Comparison of ENCODE assay signal across 8 mouse cellular contexts in the genomic region with DNA sequence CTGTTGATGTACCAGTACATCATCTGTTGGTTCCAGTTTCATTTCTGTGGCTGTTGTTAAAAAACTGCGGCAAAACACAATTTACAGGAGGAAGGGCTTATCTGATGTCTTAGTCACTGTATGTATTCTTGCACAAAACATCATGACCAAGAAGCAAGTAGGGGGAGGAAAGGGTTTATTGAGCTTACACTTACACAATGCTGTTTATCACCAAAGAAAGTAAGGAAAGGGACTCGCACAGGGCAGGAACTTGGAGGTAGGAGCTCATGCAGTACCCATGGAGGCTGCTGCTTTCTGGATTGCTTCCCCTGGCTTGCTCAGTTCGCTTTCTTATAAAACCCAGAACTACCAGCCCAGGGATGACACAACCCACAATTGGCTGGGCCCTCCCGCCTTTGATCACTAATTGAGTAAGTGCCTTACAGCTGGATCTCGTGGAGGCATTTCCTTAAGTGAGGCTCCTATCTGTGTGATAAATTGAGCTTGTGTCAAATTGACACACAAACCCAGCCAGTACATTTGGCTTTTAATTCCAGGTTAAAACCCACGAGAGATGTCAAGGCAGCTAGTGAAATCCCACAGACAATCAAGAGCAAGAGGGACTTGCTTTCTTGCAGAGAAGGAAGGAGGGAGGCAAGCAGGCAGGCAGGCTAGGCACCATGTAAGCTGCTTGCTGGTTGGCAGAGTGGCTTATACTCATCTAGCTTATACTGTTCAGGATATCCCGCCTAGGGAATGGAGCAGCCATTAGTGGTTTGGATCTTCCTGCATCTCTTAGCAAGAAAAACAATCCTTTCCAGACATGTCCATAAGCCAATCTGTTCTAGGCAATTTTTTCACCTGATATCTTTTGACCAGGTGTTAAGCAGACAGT. TPM values are rescaled to one million over a fixed set of nuclear protein-coding genes. Genes with fewer than 3 reads are reported as not detected.
DNase-seq lines count a peak whose midpoint lies in the region; ATAC-seq and TF ChIP-seq lines count a peak whose summit lies in the region.

No protein-coding gene starts in this region.

- ATAC-seq in heart, embryonic 11.5 days (replicated peaks; ENCODE audit: insufficient number of reproducible peaks, low FRiP score, low TSS enrichment), result no peak
- ATAC-seq in forebrain, embryonic 13.5 days, result no peak
- ATAC-seq in liver, embryonic 16.5 days (ENCODE audit: low read depth), result no peak

- H3K4me3 ChIP-seq in heart, embryonic 11.5 days (ENCODE audit: low read depth, low read length), result peak overlapping the region; percentile 82
- H3K4me3 ChIP-seq in E14TG2a.4 (replicated peaks; ENCODE audit: low read length), result peak overlapping the region; percentile 97
- H3K4me3 ChIP-seq in forebrain, embryonic 13.5 days, result peak overlapping the region; percentile 79
- H3K4me3 ChIP-seq in liver, embryonic 16.5 days (ENCODE audit: low read depth, low read length), result peak overlapping the region; percentile 87

- 65% methylated on average over 7 of the region's 7 CpGs for WGBS in heart, embryonic 11.5 days (ENCODE audit: insufficient replicate concordance)
- WGBS in forebrain, embryonic 13.5 days, result 73% methylated on average over 7 of the region's 7 CpGs
- 37% methylated on average over 7 of the region's 7 CpGs for WGBS in liver, embryonic 16.5 days (ENCODE audit: insufficient replicate concordance)

- no peaks in the 10 kb centered on the region for H3K9me3 ChIP-seq in heart, embryonic 11.5 days (replicated peaks; ENCODE audit: control insufficient read depth, low read length)
- no peaks in the 10 kb centered on the region for H3K9me3 ChIP-seq in E14TG2a.4 (ENCODE audit: low read length)
- H3K9me3 ChIP-seq in forebrain, embryonic 13.5 days (replicated peaks), result no peaks in the 10 kb centered on the region
- H3K9me3 ChIP-seq in liver, embryonic 16.5 days (replicated peaks; ENCODE audit: control insufficient read depth, low read length), result no peaks in the 10 kb centered on the region

- DNase-seq in heart, postnatal 14 days, result no peak
- no peak for DNase-seq in thymus, postnatal 14 days
- DNase-seq in left cerebral cortex, postnatal 36 days (ENCODE audit: low spot score in 2 of 2), result no peak
- no peak for DNase-seq in left cerebral cortex, postnatal 25 days (ENCODE audit: low spot score in 2 of 2)

- H3K27me3 ChIP-seq in heart, embryonic 11.5 days (ENCODE audit: control insufficient read depth, insufficient read depth, low read length), result no peaks in the 10 kb centered on the region
- H3K27me3 ChIP-seq in E14TG2a.4 (ENCODE audit: insufficient read depth, low read length), result no peaks in the 10 kb centered on the region
- peaks cover 4% of the 10 kb centered on the region for H3K27me3 ChIP-seq in forebrain, embryonic 13.5 days
- H3K27me3 ChIP-seq in liver, embryonic 16.5 days (ENCODE audit: control insufficient read depth, insufficient read depth, low read depth, low read length), result no peaks in the 10 kb centered on the region

- H3K27ac ChIP-seq in heart, embryonic 11.5 days (ENCODE audit: low read depth, low read length), result no peak overlapping the region
- H3K27ac ChIP-seq in forebrain, embryonic 13.5 days, result no peak overlapping the region
- 0 out of 2 replicates have a peak overlapping the region, but pooled peaks have one; percentile 31 for H3K27ac ChIP-seq in liver, embryonic 16.5 days (ENCODE audit: low read length)

- intact Hi-C loops in heart, postnatal 14 days (cut with DNase I), result no loop called here
- intact Hi-C loops in left cerebral cortex, postnatal 36 days (cut with DNase I), result loop anchor here (2.0 kb wide), 1 partner anchor 26 kb away; the partner anchor contains the start of gene Alkbh1
- intact Hi-C loops in left cerebral cortex, postnatal 25 days (cut with DNase I), result no loop called here

- peaks cover 5% of the 10 kb centered on the region for H3K36me3 ChIP-seq in heart, embryonic 11.5 days (ENCODE audit: control insufficient read depth, insufficient read depth, low read length)
- peaks cover 50% of the 10 kb centered on the region for H3K36me3 ChIP-seq in E14TG2a.4 (ENCODE audit: insufficient read depth, low read length)
- peaks cover 26% of the 10 kb centered on the region for H3K36me3 ChIP-seq in forebrain, embryonic 13.5 days (ENCODE audit: poor library complexity, severe bottlenecking)
- H3K36me3 ChIP-seq in liver, embryonic 16.5 days (ENCODE audit: control insufficient read depth, insufficient read depth), result peaks cover 13% of the 10 kb centered on the region

- peak overlapping the region; percentile 71 for H3K4me2 ChIP-seq in heart, embryonic 11.5 days
- peak overlapping the region; percentile 71 for H3K4me2 ChIP-seq in forebrain, embryonic 13.5 days
- H3K4me2 ChIP-seq in liver, embryonic 16.5 days (ENCODE audit: low read depth, low read length), result peak overlapping the region; percentile 75

- TF ChIP-seq CTCF in E14TG2a.4 (conservative IDR thresholded peaks at IDR 0.05; ENCODE audit: low read length), result no peak

- H3K4me1 ChIP-seq in heart, embryonic 11.5 days (ENCODE audit: control insufficient read depth, insufficient read depth, low read length), result peaks cover 10% of the 10 kb centered on the region
- peaks cover 32% of the 10 kb centered on the region for H3K4me1 ChIP-seq in E14TG2a.4 (replicated peaks; ENCODE audit: low read depth, low read length)
- H3K4me1 ChIP-seq in forebrain, embryonic 13.5 days, result peaks cover 24% of the 10 kb centered on the region
- H3K4me1 ChIP-seq in liver, embryonic 16.5 days (ENCODE audit: control insufficient read depth, low read depth, low read length), result peaks cover 13% of the 10 kb centered on the region

- H3K9ac ChIP-seq in heart, embryonic 11.5 days (ENCODE audit: low read depth, low read length), result no peak overlapping the region
- H3K9ac ChIP-seq in forebrain, embryonic 13.5 days, result peak overlapping the region; percentile 92
- H3K9ac ChIP-seq in liver, embryonic 16.5 days (ENCODE audit: low read depth, low read length), result peak overlapping the region; percentile 89

RNA-seq across cellular contexts. Expression of gene Snw1, which starts 1.6 kb away (rescaled TPM):
- 95.7 and 95.9 TPM in 2 replicates for polyA plus RNA-seq in heart, embryonic 11.5 days (2014; fragmentation: Nextera tagmentation; extraction: Ambion mirVana)
- 10 to 100 TPM; 40.5 to 42.8 TPM for total RNA-seq in heart, postnatal 14 days (2021)
- polyA plus RNA-seq in forebrain, embryonic 13.5 days (2015; fragmentation: Nextera tagmentation; extraction: Ambion mirVana), result 146 and 151 TPM in 2 replicates
- polyA plus RNA-seq in liver, embryonic 16.5 days (2015; fragmentation: Nextera tagmentation; extraction: Ambion mirVana), result 43.1 and 47.7 TPM in 2 replicates
- 10 to 100 TPM; 64.7 to 73.8 TPM for total RNA-seq in left cerebral cortex, postnatal 36 days (2021)
- 10 to 100 TPM; 63.7 to 73.1 TPM for total RNA-seq in left cerebral cortex, postnatal 25 days (2021)

RNA-seq across cellular contexts. Expression of gene Gm5788, which starts 24.0 kb away (rescaled TPM):
- not detected in 2 replicates for polyA plus RNA-seq in heart, embryonic 11.5 days (2014; fragmentation: Nextera tagmentation; extraction: Ambion mirVana)
- total RNA-seq in heart, postnatal 14 days (2021), result not detected
- not detected in 2 replicates for polyA plus RNA-seq in forebrain, embryonic 13.5 days (2015; fragmentation: Nextera tagmentation; extraction: Ambion mirVana)
- polyA plus RNA-seq in liver, embryonic 16.5 days (2015; fragmentation: Nextera tagmentation; extraction: Ambion mirVana), result not detected in 2 replicates
- not detected for total RNA-seq in left cerebral cortex, postnatal 36 days (2021)
- total RNA-seq in left cerebral cortex, postnatal 25 days (2021), result not detected

RNA-seq across cellular contexts. Expression of gene Alkbh1, which starts 26.7 kb away (rescaled TPM):
- 39.6 and 52.6 TPM in 2 replicates for polyA plus RNA-seq in heart, embryonic 11.5 days (2014; fragmentation: Nextera tagmentation; extraction: Ambion mirVana)
- 10 to 100 TPM; 11.2 to 12.9 TPM for total RNA-seq in heart, postnatal 14 days (2021)
- 47.2 and 56.5 TPM in 2 replicates for polyA plus RNA-seq in forebrain, embryonic 13.5 days (2015; fragmentation: Nextera tagmentation; extraction: Ambion mirVana)
- 17.0 and 17.4 TPM in 2 replicates for polyA plus RNA-seq in liver, embryonic 16.5 days (2015; fragmentation: Nextera tagmentation; extraction: Ambion mirVana)
- total RNA-seq in left cerebral cortex, postnatal 36 days (2021), result 10 to 100 TPM; 14.6 to 19.0 TPM
- 10 to 100 TPM; 16.5 to 16.8 TPM for total RNA-seq in left cerebral cortex, postnatal 25 days (2021)

RNA-seq across cellular contexts. Expression of gene Slirp, which starts 26.8 kb away (rescaled TPM):
- 256 and 291 TPM in 2 replicates for polyA plus RNA-seq in heart, embryonic 11.5 days (2014; fragmentation: Nextera tagmentation; extraction: Ambion mirVana)
- total RNA-seq in heart, postnatal 14 days (2021), result 100 to 1,000 TPM; 140 to 162 TPM
- 327 and 345 TPM in 2 replicates for polyA plus RNA-seq in forebrain, embryonic 13.5 days (2015; fragmentation: Nextera tagmentation; extraction: Ambion mirVana)
- polyA plus RNA-seq in liver, embryonic 16.5 days (2015; fragmentation: Nextera tagmentation; extraction: Ambion mirVana), result 137 and 154 TPM in 2 replicates
- 10 to 100 TPM; 92.2 to 97.3 TPM for total RNA-seq in left cerebral cortex, postnatal 36 days (2021)
- 10 to 100 TPM; 89.2 to 93.5 TPM for total RNA-seq in left cerebral cortex, postnatal 25 days (2021)

RNA-seq across cellular contexts. Expression of gene Gm8300, which starts 43.6 kb away (rescaled TPM):
- not detected in 2 replicates for polyA plus RNA-seq in heart, embryonic 11.5 days (2014; fragmentation: Nextera tagmentation; extraction: Ambion mirVana)
- not detected for total RNA-seq in heart, postnatal 14 days (2021)
- not detected in 2 replicates for polyA plus RNA-seq in forebrain, embryonic 13.5 days (2015; fragmentation: Nextera tagmentation; extraction: Ambion mirVana)
- polyA plus RNA-seq in liver, embryonic 16.5 days (2015; fragmentation: Nextera tagmentation; extraction: Ambion mirVana), result not detected in 2 replicates
- not detected for total RNA-seq in left cerebral cortex, postnatal 36 days (2021)
- total RNA-seq in left cerebral cortex, postnatal 25 days (2021), result not detected
